Comparison of ENCODE assay signal across 11 mouse cellular contexts in genomic region chr3:129220681-129221379, GRCm38 (mm10). TPM values are rescaled to one million over a fixed set of nuclear protein-coding genes. Genes with fewer than 3 reads are reported as not detected.
DNase-seq lines count a peak whose midpoint lies in the region; ATAC-seq and TF ChIP-seq lines count a peak whose summit lies in the region.
"Had no signal": no experiment of that assay in that cellular context is flagged by ENCODE, and none has a peak within 500 bp of the region (broad histone marks: within the 10 kb centered on the region; RNA-seq: fewer than 3 reads in every experiment).

No protein-coding gene starts in this region.

- H3K9me3 ChIP-seq in heart, embryonic 11.5 days (replicated peaks; ENCODE audit: control insufficient read depth, low read length): no peaks in the 10 kb centered on the region
- H3K9me3 ChIP-seq in liver, embryonic 13.5 days (replicated peaks): no peaks in the 10 kb centered on the region
- H3K9me3 ChIP-seq: limb, embryonic 15.5 days had no signal

- intact Hi-C loops in heart, postnatal 10 days (cut with DNase I): no loop called here

- peak overlapping the region; percentile 10; the same call in 1 of the 2 replicates for H3K9ac ChIP-seq in heart, embryonic 11.5 days (ENCODE audit: low read depth, low read length)
- H3K9ac ChIP-seq in liver, embryonic 13.5 days: no peak overlapping the region
- H3K9ac ChIP-seq: limb, embryonic 15.5 days had no signal

- H3K4me3 ChIP-seq in heart, embryonic 11.5 days (ENCODE audit: low read depth, low read length): no peak overlapping the region
- H3K4me3 ChIP-seq in liver, embryonic 13.5 days (replicated peaks): no peak overlapping the region
- H3K4me3 ChIP-seq: limb, embryonic 15.5 days had no signal

- TF ChIP-seq POLR2A in brain, embryonic 14.5 days (IDR thresholded peaks at IDR 0.05; ENCODE audit: borderline replicate concordance, extremely low read depth, insufficient read depth, insufficient read length, poor library complexity, severe bottlenecking): no peak

- H3K36me3 ChIP-seq in heart, embryonic 11.5 days (ENCODE audit: control insufficient read depth, insufficient read depth, low read length): no peaks in the 10 kb centered on the region
- H3K36me3 ChIP-seq in liver, embryonic 13.5 days: no peaks in the 10 kb centered on the region
- H3K36me3 ChIP-seq: limb, embryonic 15.5 days had no signal

- H3K4me1 ChIP-seq in heart, embryonic 11.5 days (ENCODE audit: control insufficient read depth, insufficient read depth, low read length): peaks cover 10% of the 10 kb centered on the region; the same call in 1 of the 2 replicates
- H3K4me1 ChIP-seq in liver, embryonic 13.5 days (replicated peaks): no peaks in the 10 kb centered on the region

- peak overlapping the region; percentile 1; the same call in 1 of the 2 replicates for H3K27ac ChIP-seq in heart, embryonic 11.5 days (ENCODE audit: low read depth, low read length)
- H3K27ac ChIP-seq in liver, embryonic 13.5 days: no peak overlapping the region
- H3K27ac ChIP-seq: limb, embryonic 15.5 days had no signal

- ATAC-seq in heart, embryonic 11.5 days (replicated peaks; ENCODE audit: insufficient number of reproducible peaks, low FRiP score, low TSS enrichment): 0 out of 2 replicates have a peak, but pooled peaks have one; percentile 15
- no peak for ATAC-seq in liver, embryonic 13.5 days (ENCODE audit: low read depth)

- peak overlapping the region; percentile 52 for H3K4me2 ChIP-seq in heart, embryonic 11.5 days
- 0 out of 2 replicates have a peak overlapping the region, but pooled peaks have one; percentile 14 for H3K4me2 ChIP-seq in liver, embryonic 13.5 days
- H3K4me2 ChIP-seq: limb, embryonic 15.5 days had no signal

- 3% methylated on average over 24 of the region's 24 CpGs for whole genome bisulfite sequencing in heart, embryonic 11.5 days (ENCODE audit: insufficient replicate concordance)
- WGBS in liver, embryonic 13.5 days (ENCODE audit: insufficient replicate concordance): 3% methylated on average over 24 of the region's 24 CpGs

- no peak for TF ChIP-seq CTCF in brain, embryonic 14.5 days (IDR thresholded peaks at IDR 0.05; ENCODE audit: borderline replicate concordance, extremely low read depth, insufficient read depth, insufficient read length)

- peaks cover 59% of the 10 kb centered on the region for H3K27me3 ChIP-seq in heart, embryonic 11.5 days (ENCODE audit: control insufficient read depth, insufficient read depth, low read length)
- H3K27me3 ChIP-seq in liver, embryonic 13.5 days: peaks cover 99% of the 10 kb centered on the region

- no peak for DNase-seq in heart, postnatal 10 days
- DNase-seq in brain, embryonic 14.5 days (ENCODE audit: low read depth): peak; percentile 33
- peak; percentile 83 for DNase-seq in kidney, adult 11 months
- no peak for DNase-seq in liver, embryonic 13.5 days
- no peak for DNase-seq in lung, postnatal 36 days
- DNase-seq in layer of hippocampus, postnatal 14 days (ENCODE audit: low spot score in 2 of 2): no peak
- DNase-seq in urinary bladder, postnatal 4 days (ENCODE audit: low spot score in 2 of 2): no peak

RNA-seq across cellular contexts. Expression of gene Pitx2, which starts 21.2 kb away (rescaled TPM):
- polyA plus RNA-seq in heart, embryonic 11.5 days (2014; fragmentation: Nextera tagmentation; extraction: Ambion mirVana): 32.7 and 32.8 TPM in 2 replicates
- total RNA-seq in heart, postnatal 10 days (2021): 1 to 10 TPM; 1.4 to 1.6 TPM
- polyA plus RNA-seq in brain, embryonic 14.5 days (2012; rRNA removed): 17.2 and 18.6 TPM in 2 replicates
- polyA plus RNA-seq in liver, embryonic 13.5 days (2015; fragmentation: Nextera tagmentation; extraction: Ambion mirVana): 2.3 and 3.0 TPM in 2 replicates
- under 1 TPM in 1 of 2 experiments, not detected in 1; 0.45 TPM for total RNA-seq in layer of hippocampus, postnatal 14 days (2021)
- total RNA-seq: monocyte, adult 5-6 weeks had no signal
- polyA plus RNA-seq: spleen, adult 2 months had no signal

Comparison
In these comparisons a context has a peak if more than half of its experiments do, and no peak if none do; other contexts are left out.
1. DNase-seq: peak in brain, embryonic 14.5 days (single experiment) and kidney, adult 11 months (single experiment); none in heart, postnatal 10 days (0 of 2), liver, embryonic 13.5 days (single experiment), lung, postnatal 36 days (single experiment), layer of hippocampus, postnatal 14 days (0 of 2) and urinary bladder, postnatal 4 days (0 of 2).